Mouse (Mus musculus): ENCODE data around the gene Dclk1.

- TF ChIP-seq CTCF (conservative IDR thresholded peaks at IDR 0.05; ENCODE audit: insufficient read depth, insufficient read length, low read depth, low read length) (no peak), POLR2A (IDR thresholded peaks at IDR 0.05; ENCODE audit: low read depth, low read length) (no peak)
Measured at GRCm38 (mm10) chr3:55496462-55496941, 254.3 kb downstream of the Dclk1 start.

Measured in kidney, adult 2 months (tissue).